Mouse (Mus musculus) ovary, adult 2 months (tissue): Measurements from ENCODE around the gene Sned1. TPM values are rescaled to one million over a fixed set of nuclear protein-coding genes. Genes with fewer than 3 reads are reported as not detected.

Experiments used
- polyA plus RNA-seq: library from polyadenylated mRNA; depleted of rRNA; stranded (reverse); fragments of >200 nt; gene quantifications from 2 replicates; pipeline ENCODE4 v1.2.3, GENCODE M21; 2012; rRNA removed

The Sned1 gene
- 53.1 and 54.4 TPM in 2 replicates for polyA plus RNA-seq

DNA sequence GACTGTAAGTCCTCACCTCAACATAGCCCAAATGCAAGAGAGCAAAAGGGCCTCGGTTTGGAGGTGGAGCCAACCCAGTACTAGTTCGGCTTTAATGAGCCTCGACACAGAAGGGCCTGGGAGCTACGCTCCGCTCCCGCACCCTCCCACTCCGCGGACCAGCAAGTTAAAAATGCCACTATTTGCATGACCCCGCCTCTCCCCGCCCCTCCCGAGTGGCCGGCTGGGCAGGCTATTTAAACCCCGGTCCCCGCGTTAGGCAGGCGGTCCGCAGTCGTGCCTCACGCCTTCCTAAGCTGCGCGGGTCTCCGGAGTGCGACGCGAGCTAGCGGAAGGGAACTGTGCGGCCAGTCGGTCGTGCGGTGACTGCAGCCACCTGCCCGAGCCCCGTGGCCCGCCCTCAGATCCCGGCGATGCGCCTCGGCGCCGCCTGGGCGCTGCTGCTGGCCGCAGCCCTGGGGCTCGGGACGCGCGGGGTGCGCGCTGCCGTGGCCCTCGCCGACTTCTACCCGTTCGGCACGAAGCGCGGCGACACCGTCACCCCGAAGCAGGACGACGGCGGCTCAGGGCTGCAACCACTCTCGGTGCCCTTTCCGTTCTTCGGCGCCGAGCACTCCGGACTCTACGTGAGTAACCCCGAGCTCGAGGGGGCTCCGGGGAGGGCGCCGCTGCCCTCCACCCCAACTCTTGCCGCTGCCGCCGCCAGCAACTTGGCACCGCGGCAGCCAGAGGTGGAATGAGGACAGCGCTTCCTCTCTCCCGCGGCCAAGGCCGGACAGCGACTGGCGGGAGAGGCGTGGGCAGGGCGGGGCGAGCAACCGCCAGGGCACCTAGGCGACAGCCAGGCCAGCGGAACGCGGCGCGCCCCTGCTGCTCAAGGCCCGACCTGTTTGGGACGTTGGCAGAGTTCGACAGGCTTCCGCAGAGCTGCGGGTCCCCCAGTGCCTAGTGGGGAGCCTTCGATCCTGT, at the start of gene Sned1:
Sned1 (plus strand) TSS at position 266 of the 969 bp plus-strand sequence.

DNA sequence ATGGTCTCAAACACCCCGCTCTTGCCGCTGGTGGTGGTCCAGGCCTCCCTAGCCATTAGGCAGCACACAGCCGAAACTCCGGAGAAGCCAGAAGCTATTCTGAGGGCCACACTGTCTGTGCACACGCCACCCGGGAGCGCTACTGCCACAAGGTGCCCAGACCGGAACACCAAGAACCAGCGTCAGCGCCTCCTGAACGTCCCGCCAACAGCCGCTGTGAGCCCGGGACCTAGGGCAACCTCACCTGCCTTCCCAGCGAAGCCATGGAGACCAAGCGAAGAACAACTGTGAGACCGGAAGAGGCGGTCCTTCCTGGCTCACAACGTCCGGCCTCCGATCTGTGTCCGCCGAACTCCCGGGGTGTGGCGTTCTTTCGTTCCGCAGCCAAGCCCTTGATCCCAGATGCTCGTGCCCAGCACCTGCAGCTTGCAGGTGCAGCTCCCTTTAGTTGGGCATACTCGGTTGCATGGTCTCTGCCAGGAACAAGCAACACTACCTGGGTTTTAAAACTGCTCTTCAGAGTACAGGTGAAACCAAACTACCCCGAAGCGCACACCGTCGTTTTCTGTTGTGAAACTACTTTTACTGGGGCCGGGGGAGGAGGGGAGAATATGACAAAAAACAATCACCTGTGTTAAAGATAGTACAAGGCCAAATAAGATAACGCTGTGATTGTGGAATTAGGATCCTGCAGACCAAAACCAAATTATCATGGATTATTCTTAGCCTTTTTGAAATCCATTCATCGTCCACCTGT, 70.1 kb downstream of the Sned1 start, which contains the start of gene Mterf4:
Mterf4 (minus strand) TSS at position 335 of the 757 bp plus-strand sequence.

DNA sequence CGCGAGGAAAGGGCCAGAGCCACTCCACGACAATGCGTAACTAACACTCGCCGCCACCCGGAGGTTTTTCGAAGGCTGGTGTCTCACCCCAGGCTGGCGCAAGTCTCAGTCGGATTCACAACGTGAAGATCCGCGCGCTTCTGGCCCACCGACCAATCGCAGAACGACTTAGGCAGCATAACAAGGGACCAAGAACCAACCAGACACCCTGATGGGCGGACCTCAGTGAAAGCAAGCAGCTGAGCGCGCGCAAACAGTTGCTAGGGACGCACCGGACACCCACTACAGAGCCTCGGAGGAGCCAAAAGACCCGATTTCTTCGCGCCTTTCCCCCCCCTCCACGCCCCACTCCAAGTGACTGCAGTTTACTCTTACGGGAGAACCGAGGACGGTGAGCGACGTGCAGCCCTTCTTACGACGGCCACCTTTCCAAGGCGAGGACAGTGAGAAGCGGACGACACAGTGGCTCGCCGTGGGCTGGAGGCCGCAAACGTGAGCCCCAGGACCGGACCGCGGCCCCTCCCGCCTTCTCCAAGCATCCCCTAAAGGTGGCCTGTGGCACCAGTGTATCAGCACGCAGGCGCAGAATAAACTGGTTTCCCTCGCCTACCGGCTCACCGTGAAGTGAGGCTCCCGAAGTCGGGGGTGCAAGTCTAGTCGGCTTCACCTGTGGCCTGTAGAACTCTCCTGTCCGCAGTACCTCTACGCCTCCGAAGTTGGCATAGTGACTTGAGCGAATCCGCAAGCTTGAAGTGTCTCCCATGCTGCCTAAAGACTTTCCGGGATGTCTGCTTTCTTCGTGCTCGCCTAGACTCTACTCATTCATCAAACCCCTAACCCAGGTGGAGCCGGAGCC, 107.2 kb downstream of the Sned1 start, which contains the start of the genes Ppp1r7 and Pask:
Ppp1r7 (plus strand) TSS at position 207 of the 856 bp plus-strand sequence.
Pask (minus strand) TSS at position 835 of the 856 bp plus-strand sequence.

Other genes with a start within 250 kb of the Sned1 start
- gene Aqp12, start 229.5 kb upstream of the Sned1 start, polyA plus RNA-seq = 0.87 and 2.1 TPM in 2 replicates
- gene Kif1a, start 133.9 kb upstream of the Sned1 start, polyA plus RNA-seq = 6.2 and 7.1 TPM in 2 replicates
- gene Agxt, start 100.6 kb upstream of the Sned1 start, polyA plus RNA-seq = 0.53 TPM in 1 of 2 replicates, not detected in the other
- 3.8 and 4.7 TPM in 2 replicates for gene 2310007B03Rik, start 74.9 kb upstream of the Sned1 start, polyA plus RNA-seq
- gene Crocc2, start 67.1 kb upstream of the Sned1 start, polyA plus RNA-seq = 5.7 and 6.2 TPM in 2 replicates
- 6.7 and 8.5 TPM in 2 replicates for gene Mterf4, start 70.1 kb downstream of the Sned1 start, polyA plus RNA-seq
- 2.9 and 3.9 TPM in 2 replicates for gene Ppp1r7, start 107.0 kb downstream of the Sned1 start, polyA plus RNA-seq
- 3.8 and 6.9 TPM in 2 replicates for gene Pask, start 107.6 kb downstream of the Sned1 start, polyA plus RNA-seq
- gene Ano7, start 138.1 kb downstream of the Sned1 start, polyA plus RNA-seq = 0.23 and 0.34 TPM in 2 replicates
- 88.2 and 96.9 TPM in 2 replicates for gene Hdlbp, start 243.0 kb downstream of the Sned1 start, polyA plus RNA-seq